Mouse (Mus musculus): ENCODE results near the gene Auts2. TPM values are rescaled to one million over a fixed set of nuclear protein-coding genes. Genes with fewer than 3 reads are reported as not detected.

The Auts2 gene
- polyA plus RNA-seq, 1 experiment, result 10.4 TPM

DNA sequence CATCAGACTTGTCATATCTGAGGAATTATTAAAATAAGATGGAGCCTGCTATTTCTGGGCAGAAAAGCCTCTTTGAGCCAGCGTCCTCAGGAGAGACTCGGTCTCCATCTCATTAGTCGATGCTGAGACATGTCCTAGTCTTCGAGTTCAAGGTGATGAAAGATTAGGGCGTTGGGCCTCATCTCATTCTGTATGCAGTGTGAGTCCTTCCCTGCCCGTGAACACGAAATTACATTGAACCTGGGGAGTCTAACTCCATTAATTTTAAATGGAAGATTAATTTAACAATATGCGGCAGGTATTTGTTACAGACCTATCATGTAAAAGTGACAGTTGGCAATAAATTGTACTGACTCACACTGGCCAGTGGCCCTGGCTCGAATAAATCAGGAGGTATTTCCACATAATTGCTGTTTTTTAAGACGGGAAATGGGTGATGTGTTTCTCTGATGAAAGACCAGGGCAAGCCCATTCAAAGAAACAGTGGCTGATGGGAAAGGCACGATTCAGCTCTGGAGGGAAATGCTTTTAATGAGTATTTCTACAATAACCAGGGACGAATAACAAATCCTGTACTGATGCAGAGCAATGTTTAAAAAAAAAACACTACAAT is 626.2 kb downstream of the Auts2 start:
- WGBS, result 65% methylated on average over 12 of the region's 12 CpGs
- H3K27me3 ChIP-seq (ENCODE audit: control insufficient read depth, insufficient read depth, low read length), result no peaks in the 10 kb centered on the region
- H3K36me3 ChIP-seq (ENCODE audit: control insufficient read depth, insufficient read depth, low read length), result no peaks in the 10 kb centered on the region
- no peak overlapping the region for H3K27ac ChIP-seq (ENCODE audit: insufficient read depth, low read depth, low read length)
- H3K4me3 ChIP-seq (ENCODE audit: low read depth, low read length), result no peak overlapping the region
- no peaks in the 10 kb centered on the region for H3K4me1 ChIP-seq (ENCODE audit: control insufficient read depth, insufficient read depth, insufficient read length, low read length)
- no peak for TF ChIP-seq POLR2A (IDR thresholded peaks at IDR 0.05; ENCODE audit: low read depth, low read length)
- no peak for TF ChIP-seq CTCF (IDR thresholded peaks at IDR 0.05; ENCODE audit: extremely low read depth, insufficient read length, insufficient replicate concordance, low read depth, low read length)

DNA sequence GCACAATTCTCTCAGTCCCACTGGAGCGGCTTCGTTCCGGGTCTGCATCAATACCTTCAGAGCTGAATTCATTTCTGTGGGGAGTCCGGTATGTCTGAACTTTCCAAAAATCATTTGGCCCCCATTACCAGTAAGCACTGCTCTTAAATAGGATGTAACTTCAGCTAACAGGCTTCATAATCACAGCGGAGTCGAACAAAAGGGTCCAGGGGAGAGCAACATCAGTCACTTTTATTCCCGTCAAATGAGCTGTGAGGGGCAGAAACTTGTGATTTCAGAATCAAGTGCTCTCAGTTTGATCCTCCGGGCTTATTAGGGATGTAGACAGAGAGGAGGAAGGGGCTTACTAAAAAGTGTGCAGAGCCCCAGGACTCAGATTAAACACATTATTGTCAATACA is 629.6 kb downstream of the Auts2 start:
- H3K4me1 ChIP-seq (ENCODE audit: control insufficient read depth, insufficient read depth, insufficient read length, low read length), result no peaks in the 10 kb centered on the region
- no peaks in the 10 kb centered on the region for H3K27me3 ChIP-seq (ENCODE audit: control insufficient read depth, insufficient read depth, low read length)
- no peak for TF ChIP-seq POLR2A (IDR thresholded peaks at IDR 0.05; ENCODE audit: low read depth, low read length)
- TF ChIP-seq CTCF (IDR thresholded peaks at IDR 0.05; ENCODE audit: extremely low read depth, insufficient read length, insufficient replicate concordance, low read depth, low read length), result no peak
- H3K36me3 ChIP-seq (ENCODE audit: control insufficient read depth, insufficient read depth, low read length), result no peaks in the 10 kb centered on the region
- 94% methylated on average over 8 of the region's 8 CpGs for WGBS
- H3K27ac ChIP-seq (ENCODE audit: insufficient read depth, low read depth, low read length), result no peak overlapping the region
- no peak overlapping the region for H3K4me3 ChIP-seq (ENCODE audit: low read depth, low read length)

GRCm38 (mm10) chr5:131912983-131913382 is 630.2 kb downstream of the Auts2 start:
- H3K27ac ChIP-seq (ENCODE audit: insufficient read depth, low read depth, low read length), result no peak overlapping the region
- no peaks in the 10 kb centered on the region for H3K27me3 ChIP-seq (ENCODE audit: control insufficient read depth, insufficient read depth, low read length)
- no peak for TF ChIP-seq POLR2A (IDR thresholded peaks at IDR 0.05; ENCODE audit: low read depth, low read length)
- TF ChIP-seq CTCF (IDR thresholded peaks at IDR 0.05; ENCODE audit: extremely low read depth, insufficient read length, insufficient replicate concordance, low read depth, low read length), result no peak
- H3K36me3 ChIP-seq (ENCODE audit: control insufficient read depth, insufficient read depth, low read length), result no peaks in the 10 kb centered on the region
- no peaks in the 10 kb centered on the region for H3K4me1 ChIP-seq (ENCODE audit: control insufficient read depth, insufficient read depth, insufficient read length, low read length)
- WGBS, result 20% methylated on average over 1 of the region's 1 CpGs
- H3K4me3 ChIP-seq (ENCODE audit: low read depth, low read length), result no peak overlapping the region

GRCm38 (mm10) chr5:131906313-131906712 is 636.8 kb downstream of the Auts2 start:
- Histone ChIP-seq H3K36me3 (ENCODE audit: control insufficient read depth, insufficient read depth, low read length) (no peaks in the 10 kb centered on the region), H3K27ac (ENCODE audit: insufficient read depth, low read depth, low read length) (no peak overlapping the region), H3K4me1 (ENCODE audit: control insufficient read depth, insufficient read depth, insufficient read length, low read length) (peaks cover 9% of the 10 kb centered on the region; the same call in 1 of the 2 replicates), H3K27me3 (ENCODE audit: control insufficient read depth, insufficient read depth, low read length) (no peaks in the 10 kb centered on the region), H3K4me3 (ENCODE audit: low read depth, low read length) (no peak overlapping the region)
- TF ChIP-seq CTCF (IDR thresholded peaks at IDR 0.05; ENCODE audit: extremely low read depth, insufficient read length, insufficient replicate concordance, low read depth, low read length) (no peak), POLR2A (IDR thresholded peaks at IDR 0.05; ENCODE audit: low read depth, low read length) (no peak)
- 29% methylated on average over 3 of the region's 3 CpGs for WGBS

DNA sequence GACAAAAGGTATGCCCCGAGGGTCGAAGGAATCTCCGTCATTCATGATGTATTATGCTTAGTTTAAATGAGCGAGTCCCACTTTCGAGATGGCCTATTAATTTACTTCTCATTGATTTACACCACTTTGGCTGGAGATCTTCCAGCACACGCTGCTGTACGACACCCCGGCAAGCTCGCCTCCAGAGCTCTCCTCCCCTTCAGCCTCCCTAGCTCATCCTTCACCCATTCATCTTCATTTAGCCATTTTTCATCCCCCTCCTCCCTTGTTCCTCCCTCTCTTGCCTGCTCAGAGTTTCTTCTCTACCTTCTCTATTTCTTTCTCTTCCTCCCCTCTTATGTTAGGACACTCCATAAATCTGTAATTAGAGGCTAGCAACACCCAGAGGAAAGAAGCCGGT is 638.7 kb downstream of the Auts2 start:
- Histone ChIP-seq H3K4me1 (ENCODE audit: control insufficient read depth, insufficient read depth, insufficient read length, low read length) (peaks cover 9% of the 10 kb centered on the region; the same call in 1 of the 2 replicates), H3K4me3 (ENCODE audit: low read depth, low read length) (no peak overlapping the region), H3K36me3 (ENCODE audit: control insufficient read depth, insufficient read depth, low read length) (no peaks in the 10 kb centered on the region), H3K27me3 (ENCODE audit: control insufficient read depth, insufficient read depth, low read length) (no peaks in the 10 kb centered on the region), H3K27ac (ENCODE audit: insufficient read depth, low read depth, low read length) (no peak overlapping the region)
- TF ChIP-seq CTCF (IDR thresholded peaks at IDR 0.05; ENCODE audit: extremely low read depth, insufficient read length, insufficient replicate concordance, low read depth, low read length) (no peak), POLR2A (IDR thresholded peaks at IDR 0.05; ENCODE audit: low read depth, low read length) (no peak)
- 81% methylated on average over 10 of the region's 10 CpGs for WGBS

GRCm38 (mm10) chr5:131898048-131898638 is 645.0 kb downstream of the Auts2 start:
- Histone ChIP-seq H3K27ac (ENCODE audit: insufficient read depth, low read depth, low read length) (no peak overlapping the region; the same call in 1 of the 2 replicates), H3K27me3 (ENCODE audit: control insufficient read depth, insufficient read depth, low read length) (no peaks in the 10 kb centered on the region), H3K36me3 (ENCODE audit: control insufficient read depth, insufficient read depth, low read length) (no peaks in the 10 kb centered on the region), H3K4me3 (ENCODE audit: low read depth, low read length) (no peak overlapping the region), H3K4me1 (ENCODE audit: control insufficient read depth, insufficient read depth, insufficient read length, low read length) (peaks cover 3% of the 10 kb centered on the region; the same call in 1 of the 2 replicates)
- TF ChIP-seq POLR2A (IDR thresholded peaks at IDR 0.05; ENCODE audit: low read depth, low read length) (no peak), CTCF (IDR thresholded peaks at IDR 0.05; ENCODE audit: extremely low read depth, insufficient read length, insufficient replicate concordance, low read depth, low read length) (no peak)
- WGBS, result 20% methylated on average over 4 of the region's 4 CpGs

GRCm38 (mm10) chr5:131886636-131887035 is 656.5 kb downstream of the Auts2 start:
- Histone ChIP-seq H3K27me3 (ENCODE audit: control insufficient read depth, insufficient read depth, low read length) (no peaks in the 10 kb centered on the region), H3K4me3 (ENCODE audit: low read depth, low read length) (no peak overlapping the region), H3K27ac (ENCODE audit: insufficient read depth, low read depth, low read length) (no peak overlapping the region), H3K4me1 (ENCODE audit: control insufficient read depth, insufficient read depth, insufficient read length, low read length) (no peaks in the 10 kb centered on the region), H3K36me3 (ENCODE audit: control insufficient read depth, insufficient read depth, low read length) (no peaks in the 10 kb centered on the region)
- WGBS, result 95% methylated on average over 3 of the region's 3 CpGs
- TF ChIP-seq POLR2A (IDR thresholded peaks at IDR 0.05; ENCODE audit: low read depth, low read length) (no peak), CTCF (IDR thresholded peaks at IDR 0.05; ENCODE audit: extremely low read depth, insufficient read length, insufficient replicate concordance, low read depth, low read length) (no peak)

Data from small intestine, adult 2 months (tissue).